ENCODE assay signal across 27 mouse cellular contexts in the genomic region with DNA sequence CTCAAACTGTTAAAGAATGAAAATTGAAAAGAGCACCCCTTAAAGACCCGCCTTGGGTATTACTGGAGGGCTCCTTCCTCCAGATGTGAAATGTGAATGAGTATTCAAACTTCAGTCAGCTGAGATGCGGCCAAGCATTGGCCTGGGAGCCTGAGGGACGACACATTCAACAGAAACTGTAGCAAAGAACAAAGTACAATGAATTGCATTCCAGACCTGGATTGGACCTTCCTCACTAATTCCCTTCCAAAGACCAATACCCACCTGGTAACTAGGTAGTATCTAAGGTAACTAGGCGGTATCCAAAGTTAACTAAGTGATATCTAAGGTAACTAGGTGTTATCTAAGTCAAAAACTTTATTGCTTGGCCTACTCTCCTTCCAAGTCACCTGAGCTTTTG.
A peak's percentile ranks its signal among the peaks of the same experiment; 100 is the strongest.
DNase-seq lines count a peak whose midpoint lies in the region; ATAC-seq and TF ChIP-seq lines count a peak whose summit lies in the region.
"Had no signal": no experiment of that assay in that cellular context is flagged by ENCODE, and none has a peak within 500 bp of the region (broad histone marks: within the 10 kb centered on the region; RNA-seq: fewer than 3 reads in every experiment).

No protein-coding gene starts in this region.

- H3K9ac ChIP-seq in hindbrain, embryonic 11.5 days (ENCODE audit: low read depth, low read length): no peak overlapping the region
- H3K9ac ChIP-seq: embryonic facial prominence, embryonic 12.5 days; embryonic facial prominence, embryonic 15.5 days; forebrain, postnatal 0 days; heart, embryonic 12.5 days; heart, embryonic 15.5 days; hindbrain, embryonic 12.5 days; hindbrain, embryonic 15.5 days had no signal

- peak; percentile 17 for DNase-seq in gastrocnemius, adult 2 months
- DNase-seq in gastrocnemius, postnatal 4 days (ENCODE audit: low spot score in 2 of 2): no peak
- peak; percentile 31 to 53 for DNase-seq in kidney, adult 8-10 months
- no peak for DNase-seq in kidney, postnatal 10 days
- no peak for DNase-seq in layer of hippocampus, adult 2 months (ENCODE audit: low spot score in 2 of 2)
- no peak for DNase-seq in layer of hippocampus, postnatal 36 days
- DNase-seq in B cell, adult 2 months: peak; percentile 4 to 8
- no peak for DNase-seq in hindbrain, embryonic 11.5 days (ENCODE audit: low spot score)
- DNase-seq: adrenal gland, adult 2 months; adrenal gland, postnatal 14 days; cerebellum, adult 11 months; cerebellum, adult 2 months; cerebellum, adult 9-11 months; cerebellum, postnatal 25 days; forebrain, postnatal 0 days; gastrocnemius, postnatal 25 days; heart, postnatal 10 days; heart, postnatal 36 days had no signal

- no peaks in the 10 kb centered on the region for H3K9me3 ChIP-seq in hindbrain, embryonic 11.5 days (ENCODE audit: control insufficient read depth, low read length)
- H3K9me3 ChIP-seq: embryonic facial prominence, embryonic 12.5 days; embryonic facial prominence, embryonic 15.5 days; G1E; heart, embryonic 12.5 days; heart, embryonic 15.5 days; hindbrain, embryonic 12.5 days; hindbrain, embryonic 15.5 days had no signal

- no peak overlapping the region for H3K4me3 ChIP-seq in gastrocnemius, adult 2 months
- H3K4me3 ChIP-seq in layer of hippocampus, adult 2 months: no peak overlapping the region
- H3K4me3 ChIP-seq in hindbrain, embryonic 11.5 days (ENCODE audit: low read depth, low read length): no peak overlapping the region
- H3K4me3 ChIP-seq: embryonic facial prominence, embryonic 12.5 days; embryonic facial prominence, embryonic 15.5 days; heart, embryonic 12.5 days; heart, embryonic 15.5 days; hindbrain, embryonic 12.5 days; hindbrain, embryonic 15.5 days had no signal

- no peak for TF ChIP-seq CTCF in gastrocnemius, adult 2 months (IDR thresholded peaks at IDR 0.05)
- TF ChIP-seq CTCF in layer of hippocampus, adult 2 months (conservative IDR thresholded peaks at IDR 0.05): no peak

- H3K27me3 ChIP-seq in hindbrain, embryonic 11.5 days (ENCODE audit: control insufficient read depth, insufficient read depth, low read length): no peaks in the 10 kb centered on the region
- H3K27me3 ChIP-seq: CH12.LX; embryonic facial prominence, embryonic 12.5 days; embryonic facial prominence, embryonic 15.5 days; heart, embryonic 12.5 days; heart, embryonic 15.5 days; hindbrain, embryonic 12.5 days; hindbrain, embryonic 15.5 days had no signal

- ATAC-seq in hindbrain, embryonic 11.5 days (ENCODE audit: low FRiP score): no peak
- ATAC-seq: forebrain, embryonic 14.5 days; forebrain, postnatal 0 days had no signal

- no peaks in the 10 kb centered on the region for H3K4me1 ChIP-seq in hindbrain, embryonic 11.5 days (replicated peaks; ENCODE audit: control insufficient read depth, insufficient read depth, low read length)
- H3K4me1 ChIP-seq: embryonic facial prominence, embryonic 12.5 days; embryonic facial prominence, embryonic 15.5 days; heart, embryonic 12.5 days; heart, embryonic 15.5 days; hindbrain, embryonic 12.5 days; hindbrain, embryonic 15.5 days had no signal

- H3K4me2 ChIP-seq in hindbrain, embryonic 11.5 days (replicated peaks; ENCODE audit: low read depth, low read length): no peak overlapping the region
- H3K4me2 ChIP-seq: embryonic facial prominence, embryonic 12.5 days; embryonic facial prominence, embryonic 15.5 days; heart, embryonic 12.5 days; heart, embryonic 15.5 days; hindbrain, embryonic 12.5 days; hindbrain, embryonic 15.5 days had no signal

- 84% methylated on average over 4 of the region's 4 CpGs for WGBS in hindbrain, embryonic 11.5 days

- H3K36me3 ChIP-seq in hindbrain, embryonic 11.5 days (ENCODE audit: control insufficient read depth, insufficient read depth, low read length): no peaks in the 10 kb centered on the region
- H3K36me3 ChIP-seq: embryonic facial prominence, embryonic 12.5 days; embryonic facial prominence, embryonic 15.5 days; G1E; heart, embryonic 12.5 days; heart, embryonic 15.5 days; hindbrain, embryonic 12.5 days; hindbrain, embryonic 15.5 days had no signal

- H3K27ac ChIP-seq in gastrocnemius, adult 2 months: peak overlapping the region; percentile 6; the same call in 1 of the 2 replicates
- H3K27ac ChIP-seq in layer of hippocampus, adult 2 months: peak overlapping the region; percentile 82
- H3K27ac ChIP-seq in hindbrain, embryonic 11.5 days (ENCODE audit: low read depth, low read length): no peak overlapping the region
- H3K27ac ChIP-seq: embryonic facial prominence, embryonic 12.5 days; embryonic facial prominence, embryonic 15.5 days; heart, embryonic 15.5 days; hindbrain, embryonic 12.5 days; hindbrain, embryonic 15.5 days had no signal

- intact Hi-C loops in gastrocnemius, adult 2 months (cut with DNase I): no loop called here

Comparison
In these comparisons a context has a peak if more than half of its experiments do, and no peak if none do; other contexts are left out.
1. DNase-seq: peak in gastrocnemius, adult 2 months (single experiment), kidney, adult 8-10 months (2 of 2) and B cell, adult 2 months (2 of 2); none in gastrocnemius, postnatal 4 days (0 of 2), kidney, postnatal 10 days (single experiment), layer of hippocampus, adult 2 months (0 of 2), layer of hippocampus, postnatal 36 days (0 of 2) and hindbrain, embryonic 11.5 days (single experiment).